Mouse (Mus musculus) spleen, adult 2 months (tissue): ENCODE data around the gene B230104I21Rik. TPM values are rescaled to one million over a fixed set of nuclear protein-coding genes. Genes with fewer than 3 reads are reported as not detected.

Experiments
- DNase-seq, 2 experiments: peaks; one replicate each; pipeline versions ENCODE4 v3.0.0 to v3.0.0-alpha.2; 2012 to 2021; ENCODE audit warnings: low spot score in 2 of 2, low read depth in 1 of 2
- H3K27ac ChIP-seq: fragments of 200-500 bp; 2 replicates; pipeline ENCODE4 v1.5.1; 2012; ENCODE audit warnings: low read length, inconsistent platforms; ENCODE audit not compliant: insufficient read depth
- H3K27me3 ChIP-seq: fragments of 200-500 bp; 2 replicates; pipeline ENCODE4 v1.6.1; 2012; ENCODE audit warnings: mild to moderate bottlenecking, moderate library complexity, low read length, inconsistent platforms; ENCODE audit not compliant: control insufficient read depth, insufficient read depth
- H3K36me3 ChIP-seq: fragments of 200-500 bp; 2 replicates; pipeline ENCODE4 v1.6.1; 2012; ENCODE audit warnings: mild to moderate bottlenecking, low read length, inconsistent platforms; ENCODE audit not compliant: control insufficient read depth, insufficient read depth
- H3K4me1 ChIP-seq: fragments of 200-500 bp; 2 replicates; pipeline ENCODE4 v1.6.1; 2011; ENCODE audit warnings: inconsistent platforms; ENCODE audit not compliant: control insufficient read depth, insufficient read depth, insufficient read length
- H3K4me3 ChIP-seq: fragments of 200-500 bp; 2 replicates; pipeline ENCODE4 v1.5.1; 2011; ENCODE audit warnings: mild to moderate bottlenecking, inconsistent platforms; ENCODE audit not compliant: insufficient read depth, insufficient read length; ENCODE audit errors: extremely low read depth
- CTCF ChIP-seq: fragments of 200-500 bp; IDR thresholded peaks from 2 replicates; pipeline ENCODE4 v1.5.1; 2011; ENCODE audit warnings: mild to moderate bottlenecking, inconsistent platforms; ENCODE audit not compliant: insufficient read depth, insufficient read length, insufficient replicate concordance; ENCODE audit errors: extremely low read depth
- POLR2A ChIP-seq: fragments of 200-500 bp; IDR thresholded peaks from 2 replicates; pipeline ENCODE4 v1.6.1; 2011; ENCODE audit warnings: low read depth, low read length, inconsistent platforms
- WGBS: fragments of 180-500 bp; shearing (Covaris S2); methylation state at CpG from one replicate; pipeline ENCODE4 v1.1.7; 2018; 5-methylcytosine and 5-hydroxymethylcytosine counted together
- polyA plus RNA-seq: library from polyadenylated mRNA; depleted of rRNA; stranded (reverse); fragments of >200 nt; gene quantifications from 2 replicates; pipeline ENCODE4 v1.2.3, GENCODE M21; 2012

The B230104I21Rik gene
- polyA plus RNA-seq, 1 experiment, result not detected

DNA sequence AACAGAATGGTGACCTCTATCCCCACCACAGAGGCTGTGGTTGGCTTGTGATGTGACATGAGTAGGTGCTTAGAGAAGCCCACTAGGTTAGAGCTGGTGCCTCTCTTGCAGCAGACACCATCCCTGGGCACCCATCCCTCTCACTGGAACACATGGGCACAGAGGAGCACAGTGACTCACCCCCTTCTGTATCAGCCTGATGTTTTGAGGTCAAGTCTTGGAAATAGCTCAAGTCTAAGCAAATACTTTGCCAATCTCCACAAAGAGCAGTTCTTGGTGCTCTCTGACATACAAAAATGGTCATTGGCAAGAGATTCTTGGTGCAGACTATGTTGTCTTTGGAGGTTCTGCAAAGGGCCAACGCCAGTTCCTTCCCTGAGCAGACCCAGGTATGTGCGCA lies 42.9 kb downstream of the B230104I21Rik start:
- H3K4me3 ChIP-seq, result no peak overlapping the region
- no peaks in the 10 kb centered on the region for H3K36me3 ChIP-seq
- H3K27me3 ChIP-seq, result no peaks in the 10 kb centered on the region
- 92% methylated on average over 2 of the region's 2 CpGs for WGBS
- no peak for DNase-seq
- no peak overlapping the region for H3K27ac ChIP-seq
- no peaks in the 10 kb centered on the region; the same call in 1 of the 2 replicates for H3K4me1 ChIP-seq
- TF ChIP-seq CTCF (no peak), POLR2A (no peak)

DNA sequence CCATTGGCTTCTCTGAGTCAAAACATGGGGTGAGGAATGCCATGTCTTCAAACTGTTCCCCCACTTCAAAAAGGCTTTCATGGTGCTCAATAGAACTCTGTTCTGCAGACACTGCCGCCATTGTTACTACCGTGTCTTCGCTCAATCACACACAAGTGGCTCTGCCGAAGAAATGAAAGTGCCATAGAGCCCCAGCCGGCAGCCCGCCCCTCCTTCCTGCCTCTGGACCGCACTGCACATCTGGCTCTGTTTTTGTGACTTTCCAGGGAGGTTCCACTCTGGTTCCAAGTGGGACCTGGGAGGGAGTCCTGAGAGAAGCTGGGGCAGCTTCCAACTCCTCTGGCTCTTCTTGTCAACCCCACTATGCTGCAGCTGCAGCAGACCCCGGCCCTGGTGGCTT lies 49.3 kb downstream of the B230104I21Rik start:
- Histone ChIP-seq H3K4me3 (no peak overlapping the region), H3K27me3 (no peaks in the 10 kb centered on the region; the same call in 1 of the 2 replicates), H3K4me1 (no peaks in the 10 kb centered on the region), H3K36me3 (no peaks in the 10 kb centered on the region), H3K27ac (no peak overlapping the region)
- TF ChIP-seq POLR2A (no peak), CTCF (no peak)
- DNase-seq, result no peak
- 80% methylated on average over 8 of the region's 8 CpGs for WGBS

GRCm38 (mm10) chr4:154385918-154386317 lies 50.0 kb downstream of the B230104I21Rik start:
- DNase-seq, result no peak
- Histone ChIP-seq H3K27ac (no peak overlapping the region), H3K36me3 (no peaks in the 10 kb centered on the region), H3K27me3 (no peaks in the 10 kb centered on the region; the same call in 1 of the 2 replicates), H3K4me1 (no peaks in the 10 kb centered on the region), H3K4me3 (no peak overlapping the region)
- WGBS, result 78% methylated on average over 2 of the region's 2 CpGs
- TF ChIP-seq CTCF (no peak), POLR2A (no peak)

DNA sequence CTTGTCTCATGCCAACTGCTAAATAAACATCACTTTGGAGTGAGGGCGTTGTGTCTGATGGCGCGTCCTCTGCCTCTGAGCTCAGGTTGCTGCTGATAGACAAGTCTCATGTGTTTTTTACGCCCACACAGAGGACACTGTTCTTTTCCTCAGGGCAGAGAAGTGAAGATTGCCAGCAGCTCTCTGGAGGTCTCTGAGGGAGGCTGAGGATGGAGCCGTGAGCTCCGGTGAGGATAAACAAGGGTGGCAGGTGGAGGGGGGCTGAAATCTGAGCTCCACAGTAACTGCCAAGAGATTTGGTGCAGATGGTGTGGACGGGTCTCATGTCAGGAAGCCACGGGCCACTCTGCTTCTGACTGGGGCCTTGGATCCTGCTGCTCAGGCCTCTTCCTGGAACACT lies 50.9 kb downstream of the B230104I21Rik start:
- 86% methylated on average over 8 of the region's 8 CpGs for WGBS
- TF ChIP-seq POLR2A (no peak), CTCF (no peak)
- H3K27me3 ChIP-seq, result no peaks in the 10 kb centered on the region; the same call in 1 of the 2 replicates
- no peak overlapping the region for H3K27ac ChIP-seq
- H3K4me3 ChIP-seq, result no peak overlapping the region
- no peak for DNase-seq
- H3K36me3 ChIP-seq, result no peaks in the 10 kb centered on the region
- H3K4me1 ChIP-seq, result no peaks in the 10 kb centered on the region

- Histone ChIP-seq H3K36me3 (no peaks in the 10 kb centered on the region), H3K4me3 (no peak overlapping the region), H3K27ac (no peak overlapping the region), H3K27me3 (no peaks in the 10 kb centered on the region; the same call in 1 of the 2 replicates), H3K4me1 (no peaks in the 10 kb centered on the region)
- DNase-seq, result no peak
- no peak for TF ChIP-seq POLR2A
- TF ChIP-seq CTCF, result no peak
- WGBS, result 81% methylated on average over 2 of the region's 2 CpGs
Measured at GRCm38 (mm10) chr4:154389641-154390040, 53.7 kb downstream of the B230104I21Rik start.

- no peak for TF ChIP-seq POLR2A
- TF ChIP-seq CTCF, result no peak
- WGBS, result 29% methylated on average over 20 of the region's 20 CpGs
- Histone ChIP-seq H3K36me3 (no peaks in the 10 kb centered on the region), H3K4me3 (no peak overlapping the region), H3K4me1 (no peaks in the 10 kb centered on the region), H3K27me3 (no peaks in the 10 kb centered on the region; the same call in 1 of the 2 replicates), H3K27ac (no peak overlapping the region)
- no peak for DNase-seq
Measured at GRCm38 (mm10) chr4:154390333-154391080, 54.6 kb downstream of the B230104I21Rik start.

GRCm38 (mm10) chr4:154392641-154393040 lies 56.7 kb downstream of the B230104I21Rik start:
- no peak overlapping the region for H3K4me3 ChIP-seq
- H3K4me1 ChIP-seq, result no peaks in the 10 kb centered on the region
- TF ChIP-seq CTCF (no peak), POLR2A (no peak)
- no peak overlapping the region for H3K27ac ChIP-seq
- DNase-seq, result no peak
- H3K27me3 ChIP-seq, result no peaks in the 10 kb centered on the region
- H3K36me3 ChIP-seq, result no peaks in the 10 kb centered on the region
- 86% methylated on average over 1 of the region's 1 CpGs for WGBS
